Mouse (Mus musculus): Measurements from ENCODE around the gene Dnaja2. TPM values are rescaled to one million over a fixed set of nuclear protein-coding genes. Genes with fewer than 3 reads are reported as not detected.
A peak's percentile ranks its signal among the peaks of the same experiment; 100 is the strongest.

Gene Dnaja2
- total RNA-seq, 2 experiments from 2014 or later, result 211 to 226 TPM

GRCm38 (mm10) chr8:85502381-85502780 is 52.8 kb downstream of the Dnaja2 start:
- DNase-seq (ENCODE audit: low spot score in 2 of 2), result no peak

GRCm38 (mm10) chr8:85500955-85501685 is 54.0 kb downstream of the Dnaja2 start:
- peak; percentile 36 to 69 for DNase-seq (ENCODE audit: low spot score in 2 of 2)

GRCm38 (mm10) chr8:85500460-85500859 is 54.7 kb downstream of the Dnaja2 start:
- no peak for DNase-seq (ENCODE audit: low spot score in 2 of 2)

- DNase-seq (ENCODE audit: low spot score in 2 of 2), result no peak
Measured at GRCm38 (mm10) chr8:85498577-85498976, 56.6 kb downstream of the Dnaja2 start.

- no peak for DNase-seq (ENCODE audit: low spot score in 2 of 2)
Measured at GRCm38 (mm10) chr8:85496778-85497177, 58.4 kb downstream of the Dnaja2 start.

GRCm38 (mm10) chr8:85496125-85496524 is 59.0 kb downstream of the Dnaja2 start:
- no peak for DNase-seq (ENCODE audit: low spot score in 2 of 2)

- peak in 1 of 2 experiments; percentile 59 for DNase-seq (ENCODE audit: low spot score in 2 of 2)
Measured at GRCm38 (mm10) chr8:85492940-85493931, 61.9 kb downstream of the Dnaja2 start.

GRCm38 (mm10) chr8:85492125-85492875 is 62.8 kb downstream of the Dnaja2 start, which contains the start of gene Gpt2:
Gene Gpt2, plus strand, starts transcription at chr8:85492576.
- DNase-seq (ENCODE audit: low spot score in 2 of 2), result peak; percentile 95 to 98

GRCm38 (mm10) chr8:85489546-85489945 is 65.6 kb downstream of the Dnaja2 start:
- DNase-seq (ENCODE audit: low spot score in 2 of 2), result no peak

- DNase-seq (ENCODE audit: low spot score in 2 of 2), result no peak
Measured at GRCm38 (mm10) chr8:85488631-85489030, 66.5 kb downstream of the Dnaja2 start.

GRCm38 (mm10) chr8:85487906-85488620 is 67.1 kb downstream of the Dnaja2 start:
- DNase-seq (ENCODE audit: low spot score in 2 of 2), result peak in 1 of 2 experiments; percentile 79

Other genes starting within 250 kb of the Dnaja2 start
- 1 to 10 TPM; 3.5 to 4.0 TPM for gene Mylk3, start 169.0 kb downstream of the Dnaja2 start, total RNA-seq (2021)
- gene 4921524J17Rik, start 122.5 kb downstream of the Dnaja2 start, total RNA-seq (2021), result 10 to 100 TPM; 13.6 to 16.9 TPM
- gene Gpt2, start 62.8 kb downstream of the Dnaja2 start, total RNA-seq (2021), result 10 to 100 TPM; 86.8 to 90.7 TPM
- gene Neto2, start 145.6 kb upstream of the Dnaja2 start, total RNA-seq (2021), result 10 to 100 TPM; 36.8 to 38.4 TPM

Data from layer of hippocampus, adult 18-20 months (tissue).